13 mouse cellular contexts compared by ENCODE assay signal in the genomic region with DNA sequence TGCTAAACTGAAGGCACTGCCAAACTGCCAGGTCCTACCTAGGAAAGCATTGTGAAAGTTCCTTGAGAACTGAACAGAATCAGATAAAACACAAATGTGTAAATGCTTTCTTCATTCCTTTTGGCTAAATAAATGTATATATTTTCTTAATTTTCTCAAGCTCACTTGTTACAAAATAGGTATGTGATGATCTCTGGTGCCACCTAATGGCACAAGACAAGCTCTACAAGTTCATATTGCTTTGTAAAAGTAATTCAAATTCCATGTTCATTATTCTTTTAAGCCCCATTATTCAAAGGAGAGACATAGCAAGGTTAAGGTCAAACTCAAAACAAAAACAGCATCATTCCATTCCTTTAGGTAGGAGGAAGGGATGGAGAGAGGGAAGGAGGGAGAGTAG. TPM values are rescaled to one million over a fixed set of nuclear protein-coding genes. Genes with fewer than 3 reads are reported as not detected.
DNase-seq lines count a peak whose midpoint lies in the region; ATAC-seq and TF ChIP-seq lines count a peak whose summit lies in the region.
"Had no signal": no experiment of that assay in that cellular context is flagged by ENCODE, and none has a peak within 500 bp of the region (broad histone marks: within the 10 kb centered on the region; RNA-seq: fewer than 3 reads in every experiment).

No protein-coding gene starts in this region.

- no peaks in the 10 kb centered on the region for H3K9me3 ChIP-seq in forebrain, postnatal 0 days (ENCODE audit: low read length)
- no peaks in the 10 kb centered on the region for H3K9me3 ChIP-seq in forebrain, embryonic 16.5 days (ENCODE audit: control insufficient read depth, low read length)
- no peaks in the 10 kb centered on the region for H3K9me3 ChIP-seq in lung, embryonic 14.5 days (ENCODE audit: low read depth, low read length)
- H3K9me3 ChIP-seq: forebrain, embryonic 15.5 days; heart, embryonic 15.5 days had no signal

- H3K4me3 ChIP-seq in forebrain, postnatal 0 days (ENCODE audit: low read depth, low read length) = no peak overlapping the region
- no peak overlapping the region for H3K4me3 ChIP-seq in forebrain, embryonic 16.5 days (replicated peaks; ENCODE audit: low read length)
- no peak overlapping the region for H3K4me3 ChIP-seq in lung, embryonic 14.5 days (ENCODE audit: low read depth, low read length)
- H3K4me3 ChIP-seq: forebrain, embryonic 15.5 days; heart, embryonic 15.5 days had no signal

- 0 out of 2 replicates have a peak, but pooled peaks cover 7% of the 10 kb centered on the region for H3K4me1 ChIP-seq in forebrain, postnatal 0 days (ENCODE audit: insufficient read depth)
- peaks cover 5% of the 10 kb centered on the region for H3K4me1 ChIP-seq in forebrain, embryonic 16.5 days (replicated peaks; ENCODE audit: control insufficient read depth, insufficient read depth, low read length)
- no peaks in the 10 kb centered on the region for H3K4me1 ChIP-seq in lung, embryonic 14.5 days (ENCODE audit: insufficient read depth)

- peaks cover 6% of the 10 kb centered on the region for H3K27me3 ChIP-seq in forebrain, postnatal 0 days (ENCODE audit: insufficient read depth, low read length)
- H3K27me3 ChIP-seq in forebrain, embryonic 16.5 days (replicated peaks; ENCODE audit: control insufficient read depth, insufficient read depth, low read length) = peaks cover 18% of the 10 kb centered on the region
- H3K27me3 ChIP-seq in lung, embryonic 14.5 days (ENCODE audit: insufficient read depth, low read length) = peaks cover 23% of the 10 kb centered on the region

- peak; percentile 69 for DNase-seq in forebrain, postnatal 0 days
- peak; percentile 80 for DNase-seq in lung, embryonic 14.5 days
- DNase-seq in lung, postnatal 4 days = no peak
- peak; percentile 49 for DNase-seq in R1 (ENCODE audit: low read depth, low spot score)
- DNase-seq in naive thymus-derived CD4-positive, alpha-beta T cell, adult 2 months (ENCODE audit: low read depth) = peak; percentile 53
- no peak for DNase-seq in adrenal gland, postnatal 25 days
- DNase-seq in layer of hippocampus, postnatal 25 days (ENCODE audit: extremely low spot score in 1 of 2, low spot score in 1 of 2) = no peak

- H3K4me2 ChIP-seq in forebrain, postnatal 0 days (ENCODE audit: low read depth) = no peak overlapping the region
- H3K4me2 ChIP-seq in forebrain, embryonic 16.5 days (ENCODE audit: low read length) = no peak overlapping the region
- no peak overlapping the region for H3K4me2 ChIP-seq in lung, embryonic 14.5 days
- H3K4me2 ChIP-seq: forebrain, embryonic 15.5 days; heart, embryonic 15.5 days had no signal

- peak; percentile 73 for TF ChIP-seq CTCF in forebrain, postnatal 0 days (IDR thresholded peaks at IDR 0.05; ENCODE audit: low read depth)
- TF ChIP-seq CTCF in lung, embryonic 14.5 days (IDR thresholded peaks at IDR 0.05; ENCODE audit: low read depth) = peak; percentile 65

- no peak for ATAC-seq in forebrain, postnatal 0 days
- ATAC-seq in forebrain, embryonic 16.5 days = no peak
- ATAC-seq in lung, embryonic 14.5 days (ENCODE audit: insufficient read depth) = no peak
- ATAC-seq: forebrain, embryonic 15.5 days had no signal

- H3K27ac ChIP-seq in forebrain, postnatal 0 days (ENCODE audit: low read depth, low read length) = no peak overlapping the region
- H3K27ac ChIP-seq in forebrain, embryonic 16.5 days (ENCODE audit: low read length) = no peak overlapping the region
- H3K27ac ChIP-seq in lung, embryonic 14.5 days (ENCODE audit: low read depth) = no peak overlapping the region
- H3K27ac ChIP-seq: forebrain, embryonic 15.5 days; heart, embryonic 15.5 days had no signal

- H3K36me3 ChIP-seq in forebrain, postnatal 0 days (ENCODE audit: insufficient read depth) = no peaks in the 10 kb centered on the region
- H3K36me3 ChIP-seq in forebrain, embryonic 16.5 days (ENCODE audit: control insufficient read depth, insufficient read depth) = no peaks in the 10 kb centered on the region
- peaks cover 17% of the 10 kb centered on the region for H3K36me3 ChIP-seq in lung, embryonic 14.5 days (ENCODE audit: insufficient read depth)
- H3K36me3 ChIP-seq: heart, embryonic 15.5 days had no signal

- no peak overlapping the region for H3K9ac ChIP-seq in forebrain, postnatal 0 days
- no peak overlapping the region for H3K9ac ChIP-seq in forebrain, embryonic 16.5 days (replicated peaks; ENCODE audit: low read depth, low read length)
- H3K9ac ChIP-seq in lung, embryonic 14.5 days = no peak overlapping the region
- H3K9ac ChIP-seq: forebrain, embryonic 15.5 days; heart, embryonic 15.5 days had no signal

RNA-seq across cellular contexts. Expression of a gene that starts 3.7 kb away (rescaled TPM):
- total RNA-seq in forebrain, postnatal 0 days (2014; rRNA removed) = 0.24 and 0.54 TPM in 2 replicates
- polyA plus RNA-seq in forebrain, postnatal 0 days (2015; fragmentation: Nextera tagmentation; extraction: Ambion mirVana) = 0.43 and 0.82 TPM in 2 replicates
- 0.21 and 0.28 TPM in 2 replicates for polyA plus RNA-seq in forebrain, embryonic 16.5 days (2015; fragmentation: Nextera tagmentation; extraction: Ambion mirVana)
- polyA plus RNA-seq in lung, embryonic 14.5 days (2014; fragmentation: Nextera tagmentation; extraction: Ambion mirVana) = 2.4 and 3.1 TPM in 2 replicates
- 0.15 and 0.71 TPM in 2 replicates for total RNA-seq in adrenal gland, postnatal 25 days (2021)
- 1 to 10 TPM; 2.7 to 2.8 TPM for total RNA-seq in layer of hippocampus, postnatal 25 days (2021)

RNA-seq across cellular contexts. Expression of a gene that starts 31.2 kb away (rescaled TPM):
- total RNA-seq in forebrain, postnatal 0 days (2014; rRNA removed) = 0.15 and 0.48 TPM in 2 replicates
- polyA plus RNA-seq in forebrain, postnatal 0 days (2015; fragmentation: Nextera tagmentation; extraction: Ambion mirVana) = 0.04 and 0.12 TPM in 2 replicates
- polyA plus RNA-seq in forebrain, embryonic 16.5 days (2015; fragmentation: Nextera tagmentation; extraction: Ambion mirVana) = 0.06 and 0.22 TPM in 2 replicates
- polyA plus RNA-seq in lung, embryonic 14.5 days (2014; fragmentation: Nextera tagmentation; extraction: Ambion mirVana) = 0.54 and 0.79 TPM in 2 replicates
- total RNA-seq in adrenal gland, postnatal 25 days (2021) = not detected in 2 replicates
- under 1 TPM; 0.12 to 0.14 TPM for total RNA-seq in layer of hippocampus, postnatal 25 days (2021)
- total RNA-seq: left cerebral cortex, adult 18-20 months; megakaryocyte progenitor cell, adult 5-6 weeks had no signal
- polyA plus RNA-seq: G1E had no signal

RNA-seq across cellular contexts. Expression of a gene that starts 46.9 kb away (rescaled TPM):
- not detected in 2 replicates for total RNA-seq in forebrain, postnatal 0 days (2014; rRNA removed)
- polyA plus RNA-seq in forebrain, postnatal 0 days (2015; fragmentation: Nextera tagmentation; extraction: Ambion mirVana) = not detected in 2 replicates
- not detected in 2 replicates for polyA plus RNA-seq in forebrain, embryonic 16.5 days (2015; fragmentation: Nextera tagmentation; extraction: Ambion mirVana)
- not detected in 2 replicates for polyA plus RNA-seq in lung, embryonic 14.5 days (2014; fragmentation: Nextera tagmentation; extraction: Ambion mirVana)
- 2.2 and 3.1 TPM in 2 replicates for total RNA-seq in adrenal gland, postnatal 25 days (2021)
- not detected for total RNA-seq in layer of hippocampus, postnatal 25 days (2021)
- total RNA-seq: left cerebral cortex, adult 18-20 months; megakaryocyte progenitor cell, adult 5-6 weeks had no signal
- polyA plus RNA-seq: forebrain, embryonic 15.5 days; G1E; heart, embryonic 15.5 days had no signal

Comparison
In these comparisons a context has a peak if more than half of its experiments do, and no peak if none do; other contexts are left out.
1. DNase-seq: peak in forebrain, postnatal 0 days (single experiment), lung, embryonic 14.5 days (single experiment), R1 (single experiment) and naive thymus-derived CD4-positive, alpha-beta T cell, adult 2 months (single experiment); none in lung, postnatal 4 days (0 of 2), adrenal gland, postnatal 25 days (single experiment) and layer of hippocampus, postnatal 25 days (0 of 2).